Mouse (Mus musculus) lung, adult 2 months (tissue): ENCODE data around the gene Olfr199.

Experiments used
- CTCF ChIP-seq: fragments of 200-500 bp; IDR thresholded peaks from 2 replicates; pipeline ENCODE4 v1.5.1; 2011; ENCODE audit warnings: mild to moderate bottlenecking, low read length, control low read depth; ENCODE audit not compliant: insufficient read depth
- POLR2A ChIP-seq: fragments of 200-500 bp; IDR thresholded peaks from 2 replicates; pipeline ENCODE4 v1.6.1; 2011; ENCODE audit warnings: low read depth, mild to moderate bottlenecking, control low read depth, low read length, borderline replicate concordance; ENCODE audit errors: extremely low read depth

- no peak for TF ChIP-seq CTCF
- no peak for TF ChIP-seq POLR2A
Measured at GRCm38 (mm10) chr16:59170354-59170753, 49.2 kb downstream of the Olfr199 start, which contains the start of gene Olfr196.
